Mouse (Mus musculus): Measurements from ENCODE around the gene Gm20388. TPM values are rescaled to one million over a fixed set of nuclear protein-coding genes. Genes with fewer than 3 reads are reported as not detected.

Gm20388 gene
- total and polyA plus RNA-seq, 2 experiments from 2014 or later: 17.3 TPM; not detected in 1

GRCm38 (mm10) chr8:124085668-124086067, 4175.0 kb downstream of the Gm20388 start:
- ATAC-seq (ENCODE audit: insufficient read depth, low read depth): no peak
- no peaks in the 10 kb centered on the region for H3K36me3 ChIP-seq (replicated peaks; ENCODE audit: control insufficient read depth, insufficient read depth, low read length)
- no peaks in the 10 kb centered on the region for H3K9me3 ChIP-seq (replicated peaks; ENCODE audit: control insufficient read depth, low read length)
- WGBS: 48% methylated on average over 4 of the region's 4 CpGs
- no peaks in the 10 kb centered on the region for H3K27me3 ChIP-seq (ENCODE audit: control insufficient read depth, insufficient read depth, low read length)
- H3K9ac ChIP-seq (replicated peaks; ENCODE audit: low read depth, low read length): no peak overlapping the region
- no peak for DNase-seq (ENCODE audit: low spot score)
- no peak for TF ChIP-seq CTCF (IDR thresholded peaks at IDR 0.05; ENCODE audit: low read depth)
- TF ChIP-seq EP300 (IDR thresholded peaks at IDR 0.05; ENCODE audit: low read depth): no peak
- no peak overlapping the region for H3K4me2 ChIP-seq (ENCODE audit: low read depth, low read length)
- no peak overlapping the region for H3K4me3 ChIP-seq (ENCODE audit: low read depth, low read length)
- H3K27ac ChIP-seq (ENCODE audit: low read depth): no peak overlapping the region
- peaks cover 6% of the 10 kb centered on the region for H3K4me1 ChIP-seq (ENCODE audit: control insufficient read depth, insufficient read depth)

GRCm38 (mm10) chr8:124088092-124088613, 4177.5 kb downstream of the Gm20388 start:
- Histone ChIP-seq H3K4me2 (ENCODE audit: low read depth, low read length) (no peak overlapping the region), H3K9ac (replicated peaks; ENCODE audit: low read depth, low read length) (no peak overlapping the region), H3K27me3 (ENCODE audit: control insufficient read depth, insufficient read depth, low read length) (no peaks in the 10 kb centered on the region), H3K4me3 (ENCODE audit: low read depth, low read length) (no peak overlapping the region), H3K4me1 (ENCODE audit: control insufficient read depth, insufficient read depth) (no peaks in the 10 kb centered on the region), H3K9me3 (replicated peaks; ENCODE audit: control insufficient read depth, low read length) (no peaks in the 10 kb centered on the region), H3K27ac (ENCODE audit: low read depth) (no peak overlapping the region), H3K36me3 (replicated peaks; ENCODE audit: control insufficient read depth, insufficient read depth, low read length) (no peaks in the 10 kb centered on the region)
- DNase-seq (ENCODE audit: low spot score) (no peak), ATAC-seq (ENCODE audit: insufficient read depth, low read depth) (no peak)
- 67% methylated on average over 11 of the region's 11 CpGs for WGBS
- TF ChIP-seq CTCF (IDR thresholded peaks at IDR 0.05; ENCODE audit: low read depth) (no peak), EP300 (IDR thresholded peaks at IDR 0.05; ENCODE audit: low read depth) (no peak)

- H3K27me3 ChIP-seq (ENCODE audit: control insufficient read depth, insufficient read depth, low read length): no peaks in the 10 kb centered on the region
- no peak for TF ChIP-seq CTCF (IDR thresholded peaks at IDR 0.05; ENCODE audit: low read depth)
- TF ChIP-seq EP300 (IDR thresholded peaks at IDR 0.05; ENCODE audit: low read depth): no peak
- H3K4me3 ChIP-seq (ENCODE audit: low read depth, low read length): no peak overlapping the region
- no peaks in the 10 kb centered on the region for H3K4me1 ChIP-seq (ENCODE audit: control insufficient read depth, insufficient read depth)
- H3K27ac ChIP-seq (ENCODE audit: low read depth): no peak overlapping the region
- no peak overlapping the region for H3K9ac ChIP-seq (replicated peaks; ENCODE audit: low read depth, low read length)
- DNase-seq (ENCODE audit: low spot score) (no peak), ATAC-seq (ENCODE audit: insufficient read depth, low read depth) (no peak)
- H3K9me3 ChIP-seq (replicated peaks; ENCODE audit: control insufficient read depth, low read length): no peaks in the 10 kb centered on the region
- no peak overlapping the region for H3K4me2 ChIP-seq (ENCODE audit: low read depth, low read length)
- 82% methylated on average over 5 of the region's 5 CpGs for WGBS
- no peaks in the 10 kb centered on the region for H3K36me3 ChIP-seq (replicated peaks; ENCODE audit: control insufficient read depth, insufficient read depth, low read length)
Measured at GRCm38 (mm10) chr8:124089016-124089415, 4178.4 kb downstream of the Gm20388 start.

- DNase-seq (ENCODE audit: low spot score): no peak
- no peak for ATAC-seq (ENCODE audit: insufficient read depth, low read depth)
- WGBS: 86% methylated on average over 5 of the region's 5 CpGs
- Histone ChIP-seq H3K9ac (replicated peaks; ENCODE audit: low read depth, low read length) (no peak overlapping the region), H3K27me3 (ENCODE audit: control insufficient read depth, insufficient read depth, low read length) (no peaks in the 10 kb centered on the region), H3K36me3 (replicated peaks; ENCODE audit: control insufficient read depth, insufficient read depth, low read length) (no peaks in the 10 kb centered on the region), H3K9me3 (replicated peaks; ENCODE audit: control insufficient read depth, low read length) (no peaks in the 10 kb centered on the region), H3K27ac (ENCODE audit: low read depth) (no peak overlapping the region), H3K4me3 (ENCODE audit: low read depth, low read length) (no peak overlapping the region), H3K4me1 (ENCODE audit: control insufficient read depth, insufficient read depth) (no peaks in the 10 kb centered on the region), H3K4me2 (ENCODE audit: low read depth, low read length) (no peak overlapping the region)
- no peak for TF ChIP-seq EP300 (IDR thresholded peaks at IDR 0.05; ENCODE audit: low read depth)
Measured at GRCm38 (mm10) chr8:124090473-124090872, 4179.8 kb downstream of the Gm20388 start.

GRCm38 (mm10) chr8:124098953-124099622, 4188.4 kb downstream of the Gm20388 start:
- 44% methylated on average over 11 of the region's 11 CpGs for WGBS
- H3K4me1 ChIP-seq (ENCODE audit: control insufficient read depth, insufficient read depth): no peaks in the 10 kb centered on the region
- no peak overlapping the region for H3K9ac ChIP-seq (replicated peaks; ENCODE audit: low read depth, low read length)
- H3K4me3 ChIP-seq (ENCODE audit: low read depth, low read length): no peak overlapping the region
- H3K27me3 ChIP-seq (ENCODE audit: control insufficient read depth, insufficient read depth, low read length): 0 out of 2 replicates have a peak, but pooled peaks cover 3% of the 10 kb centered on the region
- no peaks in the 10 kb centered on the region for H3K9me3 ChIP-seq (replicated peaks; ENCODE audit: control insufficient read depth, low read length)
- TF ChIP-seq EP300 (IDR thresholded peaks at IDR 0.05; ENCODE audit: low read depth) (no peak), CTCF (IDR thresholded peaks at IDR 0.05; ENCODE audit: low read depth) (no peak)
- ATAC-seq (ENCODE audit: insufficient read depth, low read depth) (no peak), DNase-seq (ENCODE audit: low spot score) (no peak)
- no peak overlapping the region for H3K27ac ChIP-seq (ENCODE audit: low read depth)
- no peak overlapping the region for H3K4me2 ChIP-seq (ENCODE audit: low read depth, low read length)
- no peaks in the 10 kb centered on the region for H3K36me3 ChIP-seq (replicated peaks; ENCODE audit: control insufficient read depth, insufficient read depth, low read length)

- Histone ChIP-seq H3K36me3 (replicated peaks; ENCODE audit: control insufficient read depth, insufficient read depth, low read length) (no peaks in the 10 kb centered on the region), H3K9me3 (replicated peaks; ENCODE audit: control insufficient read depth, low read length) (no peaks in the 10 kb centered on the region), H3K4me2 (ENCODE audit: low read depth, low read length) (no peak overlapping the region), H3K9ac (replicated peaks; ENCODE audit: low read depth, low read length) (no peak overlapping the region), H3K27ac (ENCODE audit: low read depth) (no peak overlapping the region), H3K27me3 (ENCODE audit: control insufficient read depth, insufficient read depth, low read length) (0 out of 2 replicates have a peak, but pooled peaks cover 3% of the 10 kb centered on the region), H3K4me1 (ENCODE audit: control insufficient read depth, insufficient read depth) (no peaks in the 10 kb centered on the region), H3K4me3 (ENCODE audit: low read depth, low read length) (no peak overlapping the region)
- DNase-seq (ENCODE audit: low spot score): no peak
- ATAC-seq (ENCODE audit: insufficient read depth, low read depth): no peak
- WGBS: 69% methylated on average over 6 of the region's 6 CpGs
- TF ChIP-seq CTCF (IDR thresholded peaks at IDR 0.05; ENCODE audit: low read depth): no peak
- TF ChIP-seq EP300 (IDR thresholded peaks at IDR 0.05; ENCODE audit: low read depth): no peak
Measured at GRCm38 (mm10) chr8:124099623-124099965, 4189.0 kb downstream of the Gm20388 start.
